Mouse (Mus musculus) heart, adult 11 months (tissue): ENCODE measurements around the gene Kalrn.
A peak's percentile ranks its signal among the peaks of the same experiment; 100 is the strongest.

Experiments used
- DNase-seq: peaks from one replicate; pipeline ENCODE4 v3.0.0; 2022

Gene Kalrn

GRCm38 (mm10) chr16:34493914-34494313 is 79.4 kb downstream of the Kalrn start:
- DNase-seq = peak; percentile 98

DNA sequence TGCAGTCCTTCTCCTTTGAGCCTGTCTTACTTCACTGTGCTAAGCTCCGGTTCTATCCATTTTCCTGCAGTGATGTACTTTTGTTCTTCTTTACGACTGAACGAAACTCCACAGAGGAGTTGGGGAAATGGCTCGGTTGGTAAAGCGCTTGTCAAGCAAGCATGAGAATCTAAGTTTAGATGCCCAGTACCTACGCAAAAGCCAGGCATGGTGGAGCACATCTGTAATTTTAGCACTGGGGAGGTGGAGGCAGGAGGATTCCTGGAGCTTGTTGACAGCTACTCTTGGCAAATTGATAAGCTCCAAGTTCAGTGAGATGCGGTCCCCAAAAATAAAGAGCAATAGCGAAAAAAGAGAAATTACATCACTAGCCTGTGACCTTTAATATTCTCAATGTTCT is 82.1 kb downstream of the Kalrn start:
- DNase-seq = peak; percentile 56

GRCm38 (mm10) chr16:34490506-34490905 is 82.8 kb downstream of the Kalrn start:
- DNase-seq = peak; percentile 93

GRCm38 (mm10) chr16:34489805-34490325 is 83.5 kb downstream of the Kalrn start:
- peak; percentile 90 for DNase-seq

DNA sequence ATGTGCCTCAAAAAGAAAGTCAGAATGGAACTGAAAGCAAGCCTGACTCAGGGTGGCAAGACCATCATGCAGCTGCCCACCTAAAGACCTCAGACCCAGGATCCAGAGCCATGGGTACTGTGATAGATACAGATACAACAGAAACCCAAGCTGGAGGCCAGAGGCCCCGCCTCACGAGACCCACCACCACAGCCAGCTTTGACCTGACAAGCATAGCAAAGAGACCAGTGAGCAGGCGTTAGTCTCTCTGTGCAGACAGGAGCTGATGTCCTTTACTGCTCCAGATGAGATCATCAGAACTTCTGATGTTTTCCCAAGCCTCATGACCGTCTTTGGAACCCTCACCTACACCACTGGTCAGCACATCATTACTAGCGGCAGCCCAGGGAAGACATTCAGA is 85.5 kb downstream of the Kalrn start:
- peak; percentile 83 for DNase-seq

DNA sequence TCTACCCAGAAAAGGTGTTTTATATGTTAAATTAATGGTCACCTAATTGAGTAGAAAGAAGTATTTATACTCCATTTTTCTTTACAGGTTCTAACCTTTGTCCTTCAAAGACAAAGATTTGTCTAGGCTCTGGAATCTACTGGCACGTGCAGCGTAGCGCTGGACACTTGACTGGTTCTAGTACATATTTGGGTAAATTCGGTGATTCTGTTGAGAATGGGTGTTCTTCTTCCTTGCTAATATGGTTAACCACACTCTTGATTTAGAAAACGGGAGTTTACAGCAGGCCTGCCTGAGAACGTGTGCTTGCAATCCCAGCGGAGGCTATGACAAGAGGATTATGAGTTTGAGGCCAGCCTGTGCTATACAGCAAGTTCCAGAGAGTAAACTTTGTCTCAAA is 86.1 kb downstream of the Kalrn start:
- DNase-seq = peak; percentile 69

DNA sequence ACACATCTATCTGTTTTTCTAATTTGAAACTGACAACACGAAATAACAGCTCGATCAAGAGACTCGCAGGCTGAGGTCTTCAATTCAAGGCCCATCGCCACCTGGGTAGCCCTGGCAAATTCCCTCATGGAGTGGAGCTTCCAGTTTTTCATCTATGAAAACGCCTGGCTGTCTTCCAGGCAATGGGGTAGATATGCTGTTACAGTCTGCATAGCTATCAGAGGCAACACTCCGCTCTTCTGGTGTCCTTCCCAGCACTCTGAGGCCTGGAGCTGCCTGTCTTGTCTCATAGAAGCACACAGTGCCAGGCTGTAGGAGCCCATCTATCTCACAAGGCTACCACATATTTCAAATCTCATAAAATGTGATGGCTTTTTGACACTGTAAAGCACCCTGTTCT is 87.8 kb downstream of the Kalrn start:
- peak; percentile 75 for DNase-seq

GRCm38 (mm10) chr16:34484921-34485320 is 88.4 kb downstream of the Kalrn start:
- peak; percentile 63 for DNase-seq

- peak; percentile 52 for DNase-seq
Measured at GRCm38 (mm10) chr16:34484213-34484612, 89.1 kb downstream of the Kalrn start.

- peak; percentile 82 for DNase-seq
Measured at GRCm38 (mm10) chr16:34483716-34484115, 89.6 kb downstream of the Kalrn start.

GRCm38 (mm10) chr16:34474741-34475140 is 98.6 kb downstream of the Kalrn start:
- peak; percentile 81 for DNase-seq

GRCm38 (mm10) chr16:34473891-34474290 is 99.4 kb downstream of the Kalrn start:
- no peak for DNase-seq

DNA sequence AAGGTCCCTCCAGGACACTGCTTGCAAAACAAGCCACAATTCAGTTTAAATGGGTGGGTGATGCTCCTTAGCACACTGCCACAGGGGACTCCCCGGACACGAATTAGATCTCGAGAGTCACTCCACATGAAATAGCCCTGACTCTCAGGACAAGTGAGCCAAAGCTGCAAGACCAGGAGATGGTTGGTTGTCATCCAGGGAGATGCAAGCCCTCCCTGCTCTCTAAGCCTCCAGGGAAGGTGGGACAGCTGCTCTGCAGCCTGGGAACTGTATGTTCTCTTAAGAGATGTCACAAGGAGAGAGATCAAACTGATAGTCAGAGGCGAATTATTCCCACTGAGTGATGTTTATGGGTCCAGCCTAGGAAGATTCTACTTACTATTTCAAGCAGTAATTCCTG is 101.9 kb downstream of the Kalrn start:
- peak; percentile 96 for DNase-seq

DNA sequence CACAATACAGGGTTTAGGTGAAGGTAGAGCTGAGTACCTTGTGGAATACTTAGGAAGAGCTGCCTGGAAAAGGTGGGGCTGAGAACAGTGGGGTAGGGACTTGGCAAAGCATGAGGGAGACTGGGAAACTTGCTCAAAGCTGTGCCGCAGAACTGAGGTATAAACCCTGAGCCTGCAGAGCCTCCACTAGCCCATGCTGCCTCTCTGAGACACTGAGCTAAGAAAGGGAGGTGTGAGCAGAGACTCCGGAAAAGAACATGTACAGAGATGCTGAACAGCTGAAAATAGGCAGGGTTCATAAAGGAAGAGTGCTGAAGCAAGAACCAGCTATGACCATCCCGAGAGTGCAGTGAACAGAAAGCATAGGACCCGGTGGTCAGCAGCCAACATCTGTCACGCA is 103.0 kb downstream of the Kalrn start:
- no peak for DNase-seq

DNA sequence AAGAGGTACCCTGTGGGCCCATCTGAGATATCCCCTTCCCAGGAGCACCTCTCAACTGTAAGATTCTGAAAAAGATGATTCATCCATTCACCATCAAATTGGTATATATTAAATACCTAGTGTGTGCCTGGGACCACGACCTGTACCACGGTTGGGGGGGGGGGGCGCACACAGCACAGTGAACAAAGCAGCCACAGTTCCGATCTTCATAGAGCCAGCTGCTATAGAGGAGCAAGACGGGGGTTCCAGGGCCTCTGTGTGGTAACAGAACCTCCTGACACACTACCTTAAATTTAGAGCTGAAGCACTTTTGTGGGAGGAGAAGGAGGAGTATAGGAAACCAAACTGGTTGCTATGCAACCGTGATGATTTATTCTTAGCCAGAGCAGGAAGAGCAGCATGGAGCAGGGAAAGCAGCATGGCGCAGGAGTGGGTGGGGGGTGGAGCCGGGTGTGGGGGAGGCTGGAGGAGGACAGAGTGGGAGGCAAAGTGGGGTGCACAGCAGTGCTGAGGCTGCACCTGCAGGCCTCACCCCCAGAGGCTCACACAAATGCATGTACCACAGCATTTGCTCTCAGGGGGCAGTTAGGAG is 104.0 kb downstream of the Kalrn start:
- DNase-seq = peak; percentile 92

GRCm38 (mm10) chr16:34466649-34467048 is 106.7 kb downstream of the Kalrn start:
- DNase-seq = peak; percentile 92

GRCm38 (mm10) chr16:34456314-34456713 is 117.0 kb downstream of the Kalrn start:
- DNase-seq = peak; percentile 96

- no peak for DNase-seq
Measured at GRCm38 (mm10) chr16:34445666-34446065, 127.7 kb downstream of the Kalrn start.

GRCm38 (mm10) chr16:34441704-34442103 is 131.6 kb downstream of the Kalrn start:
- DNase-seq = no peak

GRCm38 (mm10) chr16:34440994-34441414 is 132.3 kb downstream of the Kalrn start:
- peak; percentile 99 for DNase-seq

DNA sequence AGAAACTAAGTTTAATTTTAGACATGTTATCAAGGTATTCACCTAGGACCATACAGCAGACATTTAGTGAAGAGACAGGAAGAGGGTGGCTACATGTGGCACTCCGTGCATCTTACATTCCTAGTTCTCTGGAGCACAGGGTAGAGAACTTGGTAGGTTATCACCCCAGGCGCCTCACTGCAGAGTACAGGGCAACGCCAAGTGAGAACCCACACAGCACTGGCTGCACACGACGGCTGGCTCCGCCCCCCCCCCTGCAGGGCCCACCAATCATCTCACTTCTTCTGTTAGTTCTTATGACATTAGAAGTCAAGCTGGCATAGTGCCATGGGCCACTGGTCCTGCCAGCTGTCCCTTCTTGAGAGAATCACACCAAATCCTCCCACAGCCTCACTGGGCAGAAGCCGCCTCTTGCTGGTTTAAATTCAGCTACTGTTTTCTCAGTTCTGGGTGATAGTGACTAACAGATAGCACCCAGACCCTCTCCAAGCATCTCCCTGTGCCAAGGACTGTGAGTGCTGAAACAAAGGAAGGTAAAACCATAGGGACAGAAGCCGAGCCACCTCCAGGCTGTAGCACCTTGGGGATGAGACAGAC is 133.2 kb downstream of the Kalrn start:
- DNase-seq = no peak

DNA sequence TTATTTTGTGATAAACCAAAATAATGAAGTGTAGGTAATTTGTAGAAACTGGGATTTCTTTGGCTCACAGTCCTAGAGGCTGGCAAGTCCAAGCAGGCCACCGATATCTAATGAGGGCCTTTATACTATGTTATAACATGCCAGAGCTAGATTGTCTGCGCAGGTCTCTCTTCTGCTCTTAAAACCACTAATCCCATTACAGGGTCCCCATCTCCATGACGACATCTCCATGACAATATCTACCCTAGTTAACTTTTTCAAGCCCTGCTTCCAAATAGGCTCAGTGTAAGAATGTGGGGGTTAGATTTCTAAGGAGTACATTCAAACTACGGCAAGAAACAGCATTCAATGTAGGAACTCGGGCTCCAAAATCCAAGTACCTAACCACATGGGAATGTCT is 143.2 kb downstream of the Kalrn start:
- DNase-seq = no peak

DNA sequence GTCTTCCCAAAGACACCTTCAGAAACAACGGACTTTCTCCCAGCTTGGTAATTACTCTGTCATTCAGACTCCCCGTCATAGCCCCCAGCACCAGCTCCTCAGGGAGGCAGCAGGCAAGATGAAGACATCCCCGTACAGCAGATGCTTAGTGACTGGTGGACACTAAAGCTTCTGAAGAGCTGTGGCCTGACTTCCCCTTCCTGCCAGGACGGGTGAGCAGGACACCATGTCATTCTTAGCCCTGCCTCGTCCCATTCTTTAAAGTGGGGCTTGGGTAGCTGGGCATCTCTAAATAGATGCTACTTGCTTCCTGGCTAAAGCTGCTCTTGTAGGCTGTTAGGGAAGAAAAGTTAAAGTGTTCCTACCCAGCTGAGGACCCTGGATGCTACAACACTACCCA is 145.7 kb downstream of the Kalrn start:
- DNase-seq = peak; percentile 77

- peak; percentile 96 for DNase-seq
Measured at GRCm38 (mm10) chr16:34421473-34421872, 151.9 kb downstream of the Kalrn start.

DNA sequence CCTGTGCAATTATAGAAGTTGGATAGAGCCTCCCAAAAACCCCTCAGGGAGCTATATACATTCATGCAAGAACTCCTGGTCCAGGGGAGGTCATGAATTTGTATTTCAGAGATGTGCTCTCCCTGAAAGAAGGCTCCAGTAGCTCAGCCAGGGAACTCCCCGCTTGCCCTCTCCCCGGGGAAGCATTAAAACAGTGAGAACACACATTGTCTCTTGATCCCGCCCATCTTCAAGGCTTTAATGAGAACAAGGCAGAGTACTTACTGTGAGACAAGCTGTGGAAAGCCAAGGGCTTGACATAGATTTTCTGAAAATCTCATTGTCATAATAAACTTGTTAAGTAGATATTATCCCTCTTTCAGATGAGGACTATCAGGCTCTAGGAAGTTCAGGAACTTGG is 155.4 kb downstream of the Kalrn start:
- DNase-seq = peak; percentile 86
